In the genomic region with DNA sequence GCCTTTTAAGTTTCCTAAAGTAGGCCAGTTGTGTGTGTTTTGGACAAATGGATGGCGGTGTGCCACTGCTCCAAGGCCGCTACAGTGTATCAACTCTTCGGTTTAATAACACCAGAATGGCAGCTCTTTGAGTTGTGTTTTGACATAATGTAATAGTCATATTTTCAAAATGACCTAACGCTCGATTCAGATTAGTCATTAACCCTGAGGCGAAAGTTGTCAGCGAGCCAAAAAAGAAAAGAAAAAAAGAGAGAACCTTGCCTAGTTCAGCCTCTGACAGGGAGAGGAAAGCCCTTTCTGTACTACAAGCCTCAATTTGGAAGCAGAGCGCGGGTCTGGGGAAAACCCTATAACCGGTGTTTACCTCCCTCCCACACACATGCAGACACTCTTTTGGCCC, we compare ENCODE assay signal across 8 mouse cellular contexts. TPM values are rescaled to one million over a fixed set of nuclear protein-coding genes. Genes with fewer than 3 reads are reported as not detected.
DNase-seq lines count a peak whose midpoint lies in the region; ATAC-seq and TF ChIP-seq lines count a peak whose summit lies in the region.

No protein-coding gene starts in this region.

- intact Hi-C loops in gastrocnemius, adult 2 months (cut with DNase I), result loop anchor here (2.0 to 5.0 kb wide), 2 partner anchors 60 to 94 kb away; no protein-coding TSS in a partner anchor
- intact Hi-C loops in gastrocnemius, postnatal 14 days (cut with DNase I; ENCODE audit: low total_unique reads), result no loop called here

- no peak for TF ChIP-seq CTCF in gastrocnemius, adult 2 months (IDR thresholded peaks at IDR 0.05)
- no peak for TF ChIP-seq CTCF in lung, postnatal 0 days (IDR thresholded peaks at IDR 0.05)

- H3K4me3 ChIP-seq in gastrocnemius, adult 2 months, result peak overlapping the region; percentile 88
- H3K4me3 ChIP-seq in embryonic facial prominence, embryonic 12.5 days, result peak overlapping the region; percentile 70
- peak overlapping the region; percentile 63 for H3K4me3 ChIP-seq in hindbrain, embryonic 15.5 days
- peak overlapping the region; percentile 87 for H3K4me3 ChIP-seq in lung, postnatal 0 days (ENCODE audit: low read depth, low read length)
- H3K4me3 ChIP-seq in stomach, embryonic 15.5 days (replicated peaks), result peak overlapping the region; percentile 83

- H3K4me1 ChIP-seq in embryonic facial prominence, embryonic 12.5 days, result peaks cover 32% of the 10 kb centered on the region
- H3K4me1 ChIP-seq in hindbrain, embryonic 15.5 days (replicated peaks), result peaks cover 20% of the 10 kb centered on the region
- peaks cover 13% of the 10 kb centered on the region; the same call in 1 of the 2 replicates for H3K4me1 ChIP-seq in lung, postnatal 0 days (ENCODE audit: insufficient read depth, low read depth, low read length)
- H3K4me1 ChIP-seq in stomach, embryonic 15.5 days, result peaks cover 20% of the 10 kb centered on the region; the same call in 1 of the 2 replicates

- 10% methylated on average over 10 of the region's 10 CpGs for WGBS in embryonic facial prominence, embryonic 12.5 days
- WGBS in hindbrain, embryonic 15.5 days, result 14% methylated on average over 10 of the region's 10 CpGs
- 2% methylated on average over 10 of the region's 10 CpGs for WGBS in lung, postnatal 0 days
- WGBS in stomach, embryonic 15.5 days, result 3% methylated on average over 10 of the region's 10 CpGs

- no peak for ATAC-seq in embryonic facial prominence, embryonic 12.5 days (ENCODE audit: insufficient number of reproducible peaks, insufficient read depth, low FRiP score, low TSS enrichment)
- ATAC-seq in hindbrain, embryonic 15.5 days (ENCODE audit: low FRiP score, low read depth), result peak; percentile 39; the same call in 1 of the 2 replicates
- peak; percentile 61 for ATAC-seq in lung, postnatal 0 days
- peak; percentile 29 for ATAC-seq in stomach, embryonic 15.5 days (ENCODE audit: insufficient read depth, low FRiP score, low read depth)

- H3K36me3 ChIP-seq in embryonic facial prominence, embryonic 12.5 days, result no peaks in the 10 kb centered on the region
- H3K36me3 ChIP-seq in hindbrain, embryonic 15.5 days, result no peaks in the 10 kb centered on the region
- no peaks in the 10 kb centered on the region for H3K36me3 ChIP-seq in lung, postnatal 0 days (ENCODE audit: insufficient read depth, low read length)
- H3K36me3 ChIP-seq in stomach, embryonic 15.5 days, result no peaks in the 10 kb centered on the region

- no peaks in the 10 kb centered on the region for H3K9me3 ChIP-seq in embryonic facial prominence, embryonic 12.5 days
- no peaks in the 10 kb centered on the region for H3K9me3 ChIP-seq in hindbrain, embryonic 15.5 days
- no peaks in the 10 kb centered on the region for H3K9me3 ChIP-seq in lung, postnatal 0 days (ENCODE audit: low read length)
- H3K9me3 ChIP-seq in stomach, embryonic 15.5 days, result no peaks in the 10 kb centered on the region

- H3K27ac ChIP-seq in gastrocnemius, adult 2 months, result peak overlapping the region; percentile 94
- peak overlapping the region; percentile 90 for H3K27ac ChIP-seq in embryonic facial prominence, embryonic 12.5 days
- peak overlapping the region; percentile 71 for H3K27ac ChIP-seq in hindbrain, embryonic 15.5 days (replicated peaks)
- peak overlapping the region; percentile 94 for H3K27ac ChIP-seq in lung, postnatal 0 days (ENCODE audit: low read length)
- H3K27ac ChIP-seq in stomach, embryonic 15.5 days, result peak overlapping the region; percentile 94

- H3K9ac ChIP-seq in embryonic facial prominence, embryonic 12.5 days, result peak overlapping the region; percentile 42
- H3K9ac ChIP-seq in hindbrain, embryonic 15.5 days, result peak overlapping the region; percentile 46
- H3K9ac ChIP-seq in lung, postnatal 0 days (replicated peaks; ENCODE audit: low read depth), result peak overlapping the region; percentile 77
- peak overlapping the region; percentile 10; the same call in 1 of the 2 replicates for H3K9ac ChIP-seq in stomach, embryonic 15.5 days

- no peaks in the 10 kb centered on the region for H3K27me3 ChIP-seq in embryonic facial prominence, embryonic 12.5 days
- no peaks in the 10 kb centered on the region for H3K27me3 ChIP-seq in hindbrain, embryonic 15.5 days
- no peaks in the 10 kb centered on the region for H3K27me3 ChIP-seq in lung, postnatal 0 days (replicated peaks; ENCODE audit: insufficient read depth, low read length)
- no peaks in the 10 kb centered on the region for H3K27me3 ChIP-seq in stomach, embryonic 15.5 days (replicated peaks)

- no peak for TF ChIP-seq EP300 in lung, postnatal 0 days (IDR thresholded peaks at IDR 0.05)

- H3K4me2 ChIP-seq in embryonic facial prominence, embryonic 12.5 days (replicated peaks), result peak overlapping the region; percentile 79
- H3K4me2 ChIP-seq in hindbrain, embryonic 15.5 days, result peak overlapping the region; percentile 94
- H3K4me2 ChIP-seq in lung, postnatal 0 days (replicated peaks; ENCODE audit: low read depth, low read length), result peak overlapping the region; percentile 91
- H3K4me2 ChIP-seq in stomach, embryonic 15.5 days, result peak overlapping the region; percentile 78

- no peak for DNase-seq in gastrocnemius, adult 2 months
- no peak for DNase-seq in gastrocnemius, postnatal 14 days
- peak; percentile 68 for DNase-seq in CD4-positive helper T cell, adult 2 months (ENCODE audit: low read depth, low spot score)
- DNase-seq in lung, postnatal 0 days (ENCODE audit: low spot score), result peak; percentile 88
- no peak for DNase-seq in left cerebral cortex, adult 18-20 months (ENCODE audit: low spot score in 2 of 2)

RNA-seq across cellular contexts. Expression of gene Cnksr3, which starts 0.5 kb away (rescaled TPM):
- total RNA-seq in gastrocnemius, adult 2 months (2021), result 1 to 10 TPM; 4.4 to 9.0 TPM
- total RNA-seq in gastrocnemius, postnatal 14 days (2021), result 1 to 10 TPM; 4.9 to 5.3 TPM
- polyA plus RNA-seq in embryonic facial prominence, embryonic 12.5 days (2016; fragmentation: Nextera tagmentation; extraction: Ambion mirVana), result 10.9 and 12.7 TPM in 2 replicates
- 2.8 and 3.6 TPM in 2 replicates for polyA plus RNA-seq in hindbrain, embryonic 15.5 days (2015; fragmentation: Nextera tagmentation; extraction: Ambion mirVana)
- polyA plus RNA-seq in lung, postnatal 0 days (2015; fragmentation: Nextera tagmentation; extraction: Ambion mirVana), result 7.4 and 7.6 TPM in 2 replicates
- 14.6 and 18.3 TPM in 2 replicates for polyA plus RNA-seq in stomach, embryonic 15.5 days (2015; fragmentation: Nextera tagmentation; extraction: Ambion mirVana)
- total RNA-seq in left cerebral cortex, adult 18-20 months (2021), result 1 to 10 TPM; 3.6 to 3.8 TPM

Comparison
In these comparisons a context has a peak if more than half of its experiments do, and no peak if none do; other contexts are left out.
1. DNase-seq: peak in CD4-positive helper T cell, adult 2 months (single experiment) and lung, postnatal 0 days (single experiment); none in gastrocnemius, adult 2 months (single experiment), gastrocnemius, postnatal 14 days (single experiment) and left cerebral cortex, adult 18-20 months (0 of 2).
2. H3K9ac ChIP-seq: peak in every context shown above with its lines; median percentile 77 in lung, postnatal 0 days; 46 in hindbrain, embryonic 15.5 days; 42 in embryonic facial prominence, embryonic 12.5 days; 10 in stomach, embryonic 15.5 days.
3. Peak in every context shown above with its lines, with median percentiles within 50 percentile points of each other: H3K27ac ChIP-seq, H3K4me3 ChIP-seq and H3K4me2 ChIP-seq.